Mouse (Mus musculus): ENCODE data around the gene Exoc2.

DNA sequence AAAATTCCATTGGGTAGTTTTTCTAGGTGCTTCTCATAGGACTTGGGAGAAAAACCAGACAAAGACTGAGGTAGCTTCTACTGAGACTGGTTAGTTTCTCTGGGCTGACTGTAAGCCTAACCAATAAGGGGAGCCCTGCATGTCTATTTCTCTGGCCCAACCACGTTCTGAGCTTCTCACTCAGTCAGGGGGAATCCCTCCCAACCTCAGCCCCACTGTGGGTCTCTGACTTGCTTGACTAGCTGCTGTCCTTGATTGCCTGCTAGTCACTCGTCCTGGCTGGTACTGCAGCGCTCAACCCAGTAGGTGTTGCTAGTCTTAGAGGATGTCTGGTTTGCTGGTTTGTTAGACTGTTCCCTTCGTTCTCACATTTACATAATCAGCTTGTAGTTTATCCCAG is 130.8 kb downstream of the Exoc2 start:
- TF ChIP-seq POLR2A (IDR thresholded peaks at IDR 0.05; ENCODE audit: insufficient read length, low read depth) (no peak), TCF12 (IDR thresholded peaks at IDR 0.05; ENCODE audit: insufficient read depth, poor library complexity, severe bottlenecking) (no peak), CEBPB (IDR thresholded peaks at IDR 0.05; ENCODE audit: insufficient read depth, poor library complexity, severe bottlenecking) (no peak), MYOD1 (IDR thresholded peaks at IDR 0.05; ENCODE audit: control insufficient read depth in 1 of 3, insufficient read length in 2 of 3, low read depth in 2 of 3) (no peak), USF1 (IDR thresholded peaks at IDR 0.05; ENCODE audit: low read depth) (no peak), E2F4 (IDR thresholded peaks at IDR 0.05; ENCODE audit: insufficient read depth) (no peak), POLR2AphosphoS2 (IDR thresholded peaks at IDR 0.05; ENCODE audit: insufficient read length, low read depth) (no peak), MAX (IDR thresholded peaks at IDR 0.05; ENCODE audit: low read depth) (no peak), MYOG (IDR thresholded peaks at IDR 0.05; ENCODE audit: control insufficient read depth in 1 of 3, insufficient read depth in 1 of 3, insufficient read length in 2 of 3, low read depth in 2 of 3) (no peak)
